Mouse (Mus musculus) bone marrow, adult 2 months (tissue): ENCODE measurements around the gene Slc6a12.

Experiments used
- CTCF ChIP-seq: fragments of 200-500 bp; IDR thresholded peaks from 2 replicates; pipeline ENCODE4 v1.5.1; 2011; ENCODE audit warnings: low read length, control low read depth; ENCODE audit not compliant: control insufficient read depth, insufficient read depth
- POLR2A ChIP-seq: fragments of 200-500 bp; IDR thresholded peaks from 2 replicates; pipeline ENCODE4 v1.6.1; 2011; ENCODE audit warnings: low read depth, mild to moderate bottlenecking, control low read depth, low read length, borderline replicate concordance; ENCODE audit not compliant: control insufficient read depth

DNA sequence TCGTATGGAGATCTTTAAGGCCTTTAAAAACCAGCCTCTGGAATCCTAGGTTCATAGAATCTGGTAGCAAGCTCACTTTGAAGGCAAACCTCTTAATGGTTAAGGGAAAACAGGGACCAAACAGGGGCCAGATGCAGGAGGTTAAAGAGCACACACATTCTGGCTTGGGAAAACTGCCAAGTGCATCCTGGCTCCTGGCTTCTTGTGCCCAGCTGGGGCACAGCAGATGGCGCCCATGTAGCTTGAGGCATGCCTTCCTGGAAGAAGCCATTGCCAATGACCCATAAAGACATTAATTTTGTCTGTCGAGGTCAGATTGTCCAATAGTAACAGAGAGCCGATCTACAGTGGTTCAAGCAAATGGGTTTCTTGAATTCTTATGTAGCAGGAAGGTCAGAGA, 21.1 kb downstream of the Slc6a12 start:
- no peak for TF ChIP-seq CTCF
- TF ChIP-seq POLR2A, result no peak
